Mouse (Mus musculus) intestine, embryonic 14.5 days (tissue): ENCODE measurements around the gene Adamts15. TPM values are rescaled to one million over a fixed set of nuclear protein-coding genes. Genes with fewer than 3 reads are reported as not detected.

Source experiments
- ATAC-seq: fragments of 200-750 bp; cut with Nextera tagmentation; replicated peaks from 2 replicates; pipeline ENCODE4 v1.8.0; 2017; ENCODE audit warnings: low read depth, moderate number of reproducible peaks, moderate TSS enrichment, moderate library complexity; ENCODE audit not compliant: low FRiP score, low TSS enrichment
- DNase-seq: peaks from one replicate; pipeline ENCODE4 v3.0.0-alpha.2; 2018; ENCODE audit warnings: low spot score
- H3K27ac ChIP-seq: fragments of 300-500 bp; sonication (generic); 2 replicates; pipeline ENCODE4 v1.5.1; 2014; ENCODE audit warnings: low read depth, mild to moderate bottlenecking, control low read depth
- H3K27me3 ChIP-seq: fragments of 300-500 bp; sonication (generic); replicated peaks from 2 replicates; pipeline ENCODE4 v1.6.1; 2014; ENCODE audit warnings: low read length, control low read depth; ENCODE audit not compliant: control insufficient read depth, insufficient read depth
- H3K36me3 ChIP-seq: fragments of 300-500 bp; sonication (generic); 2 replicates; pipeline ENCODE4 v1.6.1; 2014; ENCODE audit warnings: low read length, control low read depth; ENCODE audit not compliant: control insufficient read depth, insufficient read depth
- H3K4me1 ChIP-seq: fragments of 300-500 bp; sonication (generic); replicated peaks from 2 replicates; pipeline ENCODE4 v1.6.1; 2014; ENCODE audit warnings: low read length, control low read depth, mixed read lengths; ENCODE audit not compliant: control insufficient read depth, insufficient read depth
- H3K4me2 ChIP-seq: fragments of 300-500 bp; sonication (generic); 2 replicates; pipeline ENCODE4 v1.6.1; 2014; ENCODE audit warnings: low read length
- H3K4me3 ChIP-seq: fragments of 300-500 bp; sonication (generic); 2 replicates; pipeline ENCODE4 v1.5.1; 2014; ENCODE audit warnings: low read depth, low read length, control low read depth, mixed read lengths
- H3K9ac ChIP-seq: fragments of 300-500 bp; sonication (generic); 2 replicates; pipeline ENCODE4 v1.6.1; 2014; ENCODE audit warnings: mild to moderate bottlenecking, low read length
- H3K9me3 ChIP-seq: fragments of 300-500 bp; sonication (generic); 2 replicates; pipeline ENCODE4 v1.6.1; 2016; ENCODE audit warnings: low read length, control low read depth; ENCODE audit not compliant: control insufficient read depth
- WGBS: fragments of 180-500 bp; shearing (Covaris S2); extraction: QIAGEN DNeasy Blood & Tissue Kit; methylation state at CpG from one replicate; pipeline ENCODE4 v1.1.7; 2014; 5-methylcytosine and 5-hydroxymethylcytosine counted together
- polyA plus RNA-seq: library from polyadenylated mRNA; unstranded; fragments of >200 nt; fragmentation: Nextera tagmentation; extraction: Ambion mirVana; gene quantifications from 2 replicates; pipeline ENCODE4 v1.2.1, GENCODE M21; 2014

Gene Adamts15
- polyA plus RNA-seq, 1 experiment from 2014 or later: 7.3 TPM

DNA sequence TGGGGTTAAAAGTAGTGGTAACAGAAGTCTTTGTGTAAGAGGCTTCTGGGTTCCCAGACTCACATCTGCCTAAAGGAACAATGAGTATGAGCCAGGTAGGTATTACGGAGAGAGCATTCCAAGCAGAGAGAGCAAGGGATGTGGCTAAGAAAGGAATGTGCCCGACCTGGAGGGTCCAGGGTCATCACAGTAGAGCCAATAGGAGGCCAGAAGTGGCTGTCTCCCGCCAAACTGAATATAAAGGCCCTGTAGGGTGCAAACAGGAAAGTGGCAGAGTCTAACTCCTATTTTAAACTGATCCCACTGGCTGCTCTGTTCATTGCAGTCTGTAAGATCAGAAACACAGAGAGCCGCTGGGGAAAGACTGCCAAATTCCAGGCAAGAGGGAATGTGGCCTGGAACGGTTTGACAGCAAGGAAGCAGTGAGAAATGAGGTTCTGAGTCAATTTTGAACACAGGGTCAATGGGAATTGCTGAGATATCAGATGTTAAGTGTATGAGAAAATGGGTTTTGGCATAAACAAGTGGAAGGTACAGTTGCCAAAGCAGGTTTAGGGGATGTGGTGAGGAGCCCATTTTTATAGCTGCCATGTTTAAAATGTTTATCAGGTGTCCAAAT is 14.5 kb downstream of the Adamts15 start:
- H3K4me2 ChIP-seq: no peak overlapping the region
- H3K36me3 ChIP-seq: peaks cover 4% of the 10 kb centered on the region
- H3K4me1 ChIP-seq: no peaks in the 10 kb centered on the region
- no peaks in the 10 kb centered on the region for H3K27me3 ChIP-seq
- H3K9me3 ChIP-seq: no peaks in the 10 kb centered on the region
- no peak overlapping the region for H3K9ac ChIP-seq
- WGBS: 59% methylated on average over 5 of the region's 5 CpGs
- DNase-seq (no peak), ATAC-seq (no peak)
- no peak overlapping the region for H3K27ac ChIP-seq
- no peak overlapping the region for H3K4me3 ChIP-seq

DNA sequence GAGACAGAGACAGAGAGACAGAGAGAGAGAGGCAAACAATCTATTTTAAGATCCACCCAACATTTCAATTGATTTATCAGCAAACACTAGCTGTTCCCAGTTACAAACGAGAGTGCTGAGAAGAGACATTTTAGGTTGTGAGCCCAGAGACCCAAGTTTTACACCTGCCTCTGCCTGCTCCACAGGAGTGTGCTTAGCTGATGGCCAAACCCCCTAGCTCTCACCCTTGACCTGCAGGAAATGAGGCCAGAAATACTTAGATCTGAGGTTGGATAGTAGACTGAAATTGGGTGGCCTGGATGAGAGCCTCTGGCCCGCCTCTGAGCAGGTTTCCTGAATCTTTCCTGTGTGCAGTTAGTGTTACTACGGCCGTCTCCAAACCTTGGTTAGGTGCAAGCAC is 15.8 kb downstream of the Adamts15 start:
- Histone ChIP-seq H3K4me2 (no peak overlapping the region), H3K27ac (no peak overlapping the region), H3K9ac (no peak overlapping the region), H3K36me3 (peaks cover 17% of the 10 kb centered on the region), H3K4me1 (no peaks in the 10 kb centered on the region), H3K9me3 (no peaks in the 10 kb centered on the region), H3K27me3 (no peaks in the 10 kb centered on the region), H3K4me3 (no peak overlapping the region)
- DNase-seq (no peak), ATAC-seq (no peak)
- WGBS: 87% methylated on average over 4 of the region's 4 CpGs

DNA sequence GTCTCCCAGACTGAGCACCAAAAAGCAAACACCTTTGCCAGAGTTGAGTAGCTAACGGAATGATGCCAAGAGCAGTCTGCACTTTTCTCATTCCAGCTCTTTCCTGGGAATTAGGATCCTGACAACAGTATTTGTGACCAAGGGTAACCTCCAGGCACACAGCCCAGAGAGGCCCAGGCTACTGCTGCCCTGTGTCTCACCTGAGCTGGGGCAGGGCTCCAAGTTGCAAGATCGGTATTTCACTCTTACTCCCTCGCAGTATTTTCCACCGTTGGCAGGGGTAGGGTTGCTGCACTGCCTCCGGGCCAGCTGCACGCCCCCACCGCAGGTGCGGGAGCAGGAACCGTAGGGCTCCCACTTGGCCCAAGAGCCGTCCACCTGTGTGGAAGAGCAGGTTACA is 16.4 kb downstream of the Adamts15 start:
- Histone ChIP-seq H3K27me3 (no peaks in the 10 kb centered on the region), H3K4me2 (no peak overlapping the region), H3K27ac (no peak overlapping the region), H3K4me1 (no peaks in the 10 kb centered on the region), H3K36me3 (peaks cover 20% of the 10 kb centered on the region), H3K4me3 (no peak overlapping the region), H3K9ac (no peak overlapping the region), H3K9me3 (no peaks in the 10 kb centered on the region)
- DNase-seq (no peak), ATAC-seq (no peak)
- WGBS: 89% methylated on average over 10 of the region's 10 CpGs

DNA sequence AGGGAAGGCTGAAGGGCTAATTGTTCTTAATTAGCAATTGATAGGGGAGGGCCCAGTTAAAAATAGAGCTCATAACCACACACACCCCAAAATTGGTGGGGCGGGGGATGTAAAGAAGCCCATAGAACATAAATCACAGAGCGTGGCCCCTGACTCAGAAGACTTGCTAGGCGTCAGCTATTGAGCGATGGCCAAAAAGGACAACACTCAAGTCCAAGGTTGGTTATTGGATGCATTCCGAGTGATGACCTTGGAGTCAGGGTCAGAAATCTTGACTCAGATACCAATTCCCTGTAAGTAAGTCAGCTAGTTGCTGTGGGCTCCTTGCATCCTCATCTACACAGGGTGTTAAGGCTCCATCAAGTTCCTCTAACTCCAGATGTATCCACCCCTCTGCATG is 19.0 kb downstream of the Adamts15 start:
- no peak overlapping the region for H3K4me3 ChIP-seq
- no peak overlapping the region for H3K9ac ChIP-seq
- no peaks in the 10 kb centered on the region for H3K4me1 ChIP-seq
- no peak for ATAC-seq
- no peaks in the 10 kb centered on the region for H3K27me3 ChIP-seq
- H3K9me3 ChIP-seq: no peaks in the 10 kb centered on the region
- no peak for DNase-seq
- no peak overlapping the region for H3K27ac ChIP-seq
- H3K36me3 ChIP-seq: peaks cover 20% of the 10 kb centered on the region
- WGBS: 97% methylated on average over 5 of the region's 5 CpGs
- H3K4me2 ChIP-seq: no peak overlapping the region

DNA sequence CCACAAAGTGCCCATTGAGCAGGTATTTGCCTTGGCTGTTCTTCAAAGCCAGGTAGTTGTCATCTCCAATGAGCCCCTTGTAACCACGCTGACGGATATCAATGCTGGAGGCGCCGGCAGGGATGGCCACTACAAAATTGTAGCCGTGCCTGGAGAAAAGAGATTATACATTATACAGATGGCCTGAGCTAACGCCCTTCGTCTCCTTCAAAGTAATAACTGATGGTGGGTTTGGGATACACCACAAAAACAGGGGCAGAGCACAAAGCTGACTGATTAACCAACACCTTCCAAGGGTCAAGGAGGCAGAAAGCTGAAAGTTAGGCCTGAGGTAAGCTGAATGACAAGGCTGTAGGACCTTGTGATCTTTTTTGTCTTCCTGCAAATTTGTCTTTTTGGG is 19.6 kb downstream of the Adamts15 start:
- no peaks in the 10 kb centered on the region for H3K27me3 ChIP-seq
- no peak overlapping the region for H3K4me3 ChIP-seq
- H3K9ac ChIP-seq: no peak overlapping the region
- DNase-seq (no peak), ATAC-seq (no peak)
- H3K27ac ChIP-seq: no peak overlapping the region
- H3K36me3 ChIP-seq: peaks cover 20% of the 10 kb centered on the region
- H3K4me1 ChIP-seq: no peaks in the 10 kb centered on the region
- WGBS: 96% methylated on average over 7 of the region's 7 CpGs
- H3K4me2 ChIP-seq: no peak overlapping the region
- no peaks in the 10 kb centered on the region for H3K9me3 ChIP-seq

DNA sequence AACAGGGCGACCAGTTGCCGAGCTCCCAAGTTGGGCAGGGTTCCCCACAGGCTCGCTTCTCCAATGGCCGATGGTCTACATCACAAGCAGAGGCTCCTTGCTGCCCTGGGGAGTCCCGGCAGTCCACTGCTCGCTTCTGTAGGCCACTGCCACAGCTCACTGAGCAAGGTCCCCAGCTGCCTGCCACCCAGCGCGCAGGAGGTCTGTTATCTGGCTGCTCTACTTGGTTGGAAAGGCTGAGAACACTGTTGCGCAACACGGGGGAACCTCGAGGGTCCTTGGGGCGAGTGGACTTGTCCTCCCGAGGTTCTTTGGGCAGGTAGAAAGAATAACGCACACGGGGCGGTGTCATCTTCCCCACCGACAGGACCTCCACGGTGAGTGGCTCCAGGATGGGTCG is 20.1 kb downstream of the Adamts15 start:
- Histone ChIP-seq H3K9me3 (no peaks in the 10 kb centered on the region), H3K27ac (no peak overlapping the region), H3K4me3 (no peak overlapping the region), H3K9ac (no peak overlapping the region), H3K27me3 (no peaks in the 10 kb centered on the region), H3K4me1 (no peaks in the 10 kb centered on the region), H3K36me3 (peaks cover 20% of the 10 kb centered on the region), H3K4me2 (no peak overlapping the region)
- ATAC-seq (no peak), DNase-seq (no peak)
- 92% methylated on average over 19 of the region's 19 CpGs for WGBS

DNA sequence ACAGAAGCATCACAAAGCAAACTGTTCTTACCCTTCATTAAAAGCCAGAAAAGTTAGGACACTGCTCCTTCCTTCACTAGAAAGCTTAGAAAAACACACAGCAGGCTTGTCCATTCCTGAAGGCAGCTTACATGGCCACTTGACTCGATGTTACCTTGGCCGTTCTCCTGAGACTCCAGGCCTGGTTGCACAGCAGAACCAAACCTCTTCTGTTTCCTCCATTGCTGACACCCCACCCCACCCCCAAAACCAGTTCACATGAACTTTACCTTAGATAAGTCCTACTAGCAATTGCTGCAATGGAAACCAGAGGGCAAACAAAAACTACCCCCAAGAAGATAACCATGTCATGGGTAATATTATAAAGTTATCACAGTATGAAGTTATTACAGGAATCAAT is 25.1 kb downstream of the Adamts15 start:
- Histone ChIP-seq H3K9me3 (no peaks in the 10 kb centered on the region), H3K27me3 (no peaks in the 10 kb centered on the region), H3K4me1 (no peaks in the 10 kb centered on the region), H3K4me3 (no peak overlapping the region), H3K36me3 (peaks cover 10% of the 10 kb centered on the region), H3K27ac (no peak overlapping the region), H3K9ac (no peak overlapping the region), H3K4me2 (no peak overlapping the region)
- no peak for ATAC-seq
- 94% methylated on average over 2 of the region's 2 CpGs for WGBS
- DNase-seq: no peak

DNA sequence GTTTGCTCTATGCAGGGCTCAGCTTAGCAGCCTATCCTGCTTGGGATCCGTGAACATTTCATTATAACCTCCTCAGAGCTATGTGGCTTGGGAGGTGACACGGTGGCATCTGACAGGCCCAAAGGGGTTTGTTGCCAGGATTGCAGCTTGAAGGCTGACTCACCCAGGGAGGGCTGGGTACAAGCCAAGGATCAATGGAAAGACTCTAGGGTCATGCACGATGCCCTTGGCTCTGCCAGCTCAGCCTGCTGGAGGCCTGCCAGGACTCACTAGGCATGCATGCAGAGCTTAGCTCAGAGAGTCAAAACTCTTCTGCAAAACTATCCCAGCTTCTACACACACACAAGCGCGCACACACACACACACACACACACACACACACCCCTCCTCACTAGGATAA is 25.5 kb downstream of the Adamts15 start:
- 82% methylated on average over 5 of the region's 5 CpGs for WGBS
- Histone ChIP-seq H3K27me3 (no peaks in the 10 kb centered on the region), H3K9me3 (no peaks in the 10 kb centered on the region), H3K36me3 (peaks cover 6% of the 10 kb centered on the region), H3K4me2 (no peak overlapping the region), H3K27ac (no peak overlapping the region), H3K9ac (no peak overlapping the region), H3K4me1 (no peaks in the 10 kb centered on the region), H3K4me3 (no peak overlapping the region)
- DNase-seq (no peak), ATAC-seq (no peak)

DNA sequence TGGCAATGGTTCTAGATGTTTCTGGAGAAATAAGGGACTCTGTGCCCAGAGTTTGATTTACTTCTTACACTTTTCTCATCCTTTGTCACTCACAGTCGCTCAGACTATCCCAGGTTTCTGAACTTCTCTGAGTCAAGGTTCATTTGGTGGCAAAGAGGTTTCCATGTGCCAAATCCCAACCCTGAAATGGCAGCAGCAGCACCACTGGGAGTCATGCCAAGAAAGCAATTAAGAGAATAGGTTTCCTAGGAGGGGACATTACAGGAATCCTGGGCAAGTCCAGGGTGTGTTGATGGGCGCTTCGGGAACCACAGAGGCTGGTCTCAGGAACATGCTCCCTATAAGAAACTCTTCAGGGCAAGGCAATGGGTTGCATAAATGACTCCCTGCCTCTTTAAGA is 26.6 kb downstream of the Adamts15 start:
- Histone ChIP-seq H3K27me3 (no peaks in the 10 kb centered on the region), H3K27ac (no peak overlapping the region), H3K9me3 (no peaks in the 10 kb centered on the region), H3K36me3 (no peaks in the 10 kb centered on the region), H3K9ac (no peak overlapping the region), H3K4me1 (no peaks in the 10 kb centered on the region), H3K4me3 (no peak overlapping the region), H3K4me2 (no peak overlapping the region)
- ATAC-seq (no peak), DNase-seq (no peak)
- 85% methylated on average over 3 of the region's 3 CpGs for WGBS
